Mouse (Mus musculus): ENCODE measurements around the gene Fnbp1l. TPM values are rescaled to one million over a fixed set of nuclear protein-coding genes. Genes with fewer than 3 reads are reported as not detected.

The Fnbp1l gene
- polyA plus RNA-seq, 1 experiment = 27.1 TPM

- DNase-seq (ENCODE audit: low spot score) = no peak
Measured at GRCm38 (mm10) chr3:122606105-122606801, 13.3 kb downstream of the Fnbp1l start.

GRCm38 (mm10) chr3:122603229-122603628 lies 16.3 kb downstream of the Fnbp1l start:
- DNase-seq (ENCODE audit: low spot score) = no peak

GRCm38 (mm10) chr3:122602370-122602769 lies 17.1 kb downstream of the Fnbp1l start:
- no peak for DNase-seq (ENCODE audit: low spot score)

- no peak for DNase-seq (ENCODE audit: low spot score)
Measured at GRCm38 (mm10) chr3:122599291-122599690, 20.2 kb downstream of the Fnbp1l start.

- DNase-seq (ENCODE audit: low spot score) = no peak
Measured at GRCm38 (mm10) chr3:122590804-122591203, 28.7 kb downstream of the Fnbp1l start.

GRCm38 (mm10) chr3:122590346-122590745 lies 29.2 kb downstream of the Fnbp1l start:
- DNase-seq (ENCODE audit: low spot score) = no peak

GRCm38 (mm10) chr3:122586918-122587641 lies 32.4 kb downstream of the Fnbp1l start:
- DNase-seq (ENCODE audit: low spot score) = no peak

GRCm38 (mm10) chr3:122577360-122577759 lies 42.2 kb downstream of the Fnbp1l start:
- no peak for DNase-seq (ENCODE audit: low spot score)

GRCm38 (mm10) chr3:122574921-122575320 lies 44.6 kb downstream of the Fnbp1l start:
- DNase-seq (ENCODE audit: low spot score) = no peak

GRCm38 (mm10) chr3:122573426-122574286 lies 45.9 kb downstream of the Fnbp1l start:
- DNase-seq (ENCODE audit: low spot score) = no peak

GRCm38 (mm10) chr3:122566549-122566948 lies 53.0 kb downstream of the Fnbp1l start:
- DNase-seq (ENCODE audit: low spot score) = no peak

GRCm38 (mm10) chr3:122566112-122566511 lies 53.4 kb downstream of the Fnbp1l start:
- DNase-seq (ENCODE audit: low spot score) = no peak

GRCm38 (mm10) chr3:122565285-122565684 lies 54.2 kb downstream of the Fnbp1l start:
- DNase-seq (ENCODE audit: low spot score) = no peak

- DNase-seq (ENCODE audit: low spot score) = no peak
Measured at GRCm38 (mm10) chr3:122557766-122558165, 61.7 kb downstream of the Fnbp1l start.

GRCm38 (mm10) chr3:122551174-122551573 lies 68.3 kb downstream of the Fnbp1l start:
- DNase-seq (ENCODE audit: low spot score) = no peak

GRCm38 (mm10) chr3:122547469-122547868 lies 72.0 kb downstream of the Fnbp1l start:
- no peak for DNase-seq (ENCODE audit: low spot score)

- DNase-seq (ENCODE audit: low spot score) = no peak
Measured at GRCm38 (mm10) chr3:122545346-122545745, 74.2 kb downstream of the Fnbp1l start.

GRCm38 (mm10) chr3:122540918-122541317 lies 78.6 kb downstream of the Fnbp1l start:
- DNase-seq (ENCODE audit: low spot score) = no peak

GRCm38 (mm10) chr3:122539961-122540690 lies 79.4 kb downstream of the Fnbp1l start:
- no peak for DNase-seq (ENCODE audit: low spot score)

GRCm38 (mm10) chr3:122538851-122539250 lies 80.7 kb downstream of the Fnbp1l start:
- no peak for DNase-seq (ENCODE audit: low spot score)

GRCm38 (mm10) chr3:122535938-122536703 lies 83.4 kb downstream of the Fnbp1l start:
- no peak for DNase-seq (ENCODE audit: low spot score)

Data from urinary bladder, adult 2 months (tissue).